Mouse (Mus musculus) thymus, adult 18-20 months (tissue): ENCODE results near the gene Efna5.

Experiments used
- DNase-seq, 2 experiments: peaks; one replicate each; pipeline ENCODE4 v3.0.0; 2022; ENCODE audit warnings: mixed read lengths in 2 of 2

Gene Efna5

DNA sequence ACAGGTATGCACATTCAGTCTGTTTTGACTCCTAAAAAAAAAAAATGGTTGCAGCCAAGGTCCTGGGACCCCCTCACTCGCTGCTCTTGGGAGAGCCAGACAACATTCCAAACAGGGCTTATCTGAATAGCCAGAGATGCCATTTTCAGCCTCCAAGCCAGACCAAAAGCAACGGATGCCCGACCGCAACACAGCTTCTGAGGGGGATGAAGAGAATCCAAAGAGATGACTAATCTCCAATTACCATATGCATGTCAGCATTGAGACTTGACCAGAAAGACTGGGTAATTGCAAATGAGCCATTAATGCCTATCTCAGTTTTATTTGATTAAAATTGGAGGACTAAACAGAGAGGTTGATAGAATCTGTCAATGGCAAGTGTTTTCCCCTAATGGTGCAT lies 188.9 kb downstream of the Efna5 start:
- no peak for DNase-seq

GRCm38 (mm10) chr17:62691201-62691715 lies 189.9 kb downstream of the Efna5 start:
- DNase-seq = no peak

DNA sequence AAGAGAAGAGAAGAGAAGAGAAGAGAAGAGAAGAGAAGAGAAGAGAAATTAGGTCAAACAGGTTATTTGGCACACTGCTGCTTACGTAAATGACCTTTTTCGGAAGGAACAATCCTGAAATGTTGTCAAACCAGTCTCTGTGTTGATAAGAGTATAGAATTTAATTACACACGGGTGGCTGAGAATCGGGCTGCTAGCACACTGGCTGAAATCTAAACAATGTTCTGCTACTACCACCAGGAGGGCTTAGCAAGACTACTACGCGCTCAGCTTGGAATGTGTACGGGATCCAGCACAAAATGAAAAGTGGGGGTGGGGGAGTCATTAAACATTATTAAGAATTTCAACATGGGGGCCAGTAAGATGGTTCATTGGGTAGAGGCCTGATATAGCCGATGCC lies 190.9 kb downstream of the Efna5 start:
- no peak for DNase-seq

GRCm38 (mm10) chr17:62689646-62690045 lies 191.5 kb downstream of the Efna5 start:
- no peak for DNase-seq

GRCm38 (mm10) chr17:62687369-62687768 lies 193.7 kb downstream of the Efna5 start:
- DNase-seq = no peak

- DNase-seq = no peak
These were observed 195.9 kb downstream of the Efna5 start for GRCm38 (mm10) chr17:62685181-62685580.

- DNase-seq = no peak
These were observed 198.0 kb downstream of the Efna5 start for GRCm38 (mm10) chr17:62683142-62683541.

DNA sequence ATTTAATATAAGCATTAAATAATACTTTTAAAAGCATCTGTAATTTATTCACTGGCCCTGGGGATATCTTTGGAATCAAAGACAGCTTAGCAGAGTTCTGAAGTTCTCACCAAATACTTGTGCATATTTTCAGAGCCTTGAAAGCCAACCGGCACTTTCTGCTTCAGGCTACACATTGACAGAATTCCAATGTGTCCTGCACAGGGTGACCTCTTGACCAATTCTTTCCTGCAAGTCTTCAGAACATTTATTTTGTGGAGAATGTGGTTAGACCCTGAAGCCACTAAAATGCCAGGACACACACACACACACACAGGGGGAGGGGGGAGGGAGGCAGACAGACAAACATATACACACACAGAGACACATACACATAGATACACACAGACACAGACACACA lies 199.4 kb downstream of the Efna5 start:
- DNase-seq = no peak

DNA sequence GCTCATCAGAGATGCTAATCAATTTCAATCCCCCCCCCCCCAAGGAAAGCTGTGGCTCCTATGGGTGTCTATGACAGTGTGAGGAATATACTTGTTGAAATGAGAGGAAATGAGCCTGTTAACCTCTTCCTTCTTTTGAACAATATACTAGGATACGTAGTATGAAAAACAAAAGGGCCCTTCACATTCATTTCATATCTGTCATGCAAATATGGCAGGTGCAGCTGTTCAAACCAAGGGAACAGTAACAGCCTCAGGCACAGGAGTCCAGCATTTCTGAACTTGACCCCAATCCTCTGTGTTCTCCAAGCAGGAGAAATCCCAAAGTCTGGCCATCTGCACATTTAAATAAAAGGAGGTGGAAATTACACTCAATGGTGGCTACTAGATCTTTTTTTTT lies 200.4 kb downstream of the Efna5 start:
- DNase-seq = no peak

- no peak for DNase-seq
These were observed 204.3 kb downstream of the Efna5 start for GRCm38 (mm10) chr17:62676832-62677231.

DNA sequence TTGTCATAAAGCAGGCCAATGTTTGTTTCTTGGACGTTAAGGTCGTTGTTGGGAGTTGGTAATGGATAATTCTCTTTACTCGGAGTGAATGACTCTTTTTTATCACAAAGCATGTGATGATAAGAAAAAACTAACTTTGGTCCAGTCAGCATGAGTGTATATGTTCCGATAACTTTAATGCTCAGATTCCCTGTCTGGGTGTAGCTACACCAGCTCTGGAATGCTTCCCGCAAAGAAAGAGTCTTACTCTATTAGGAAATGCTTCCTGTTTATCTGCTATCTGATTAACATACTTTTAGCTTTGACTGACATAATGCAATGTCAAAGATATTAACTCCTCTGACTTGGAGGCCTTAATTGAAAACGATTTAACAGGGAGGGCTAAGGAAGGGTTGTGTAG lies 204.7 kb downstream of the Efna5 start:
- no peak for DNase-seq

GRCm38 (mm10) chr17:62675811-62676255 lies 205.3 kb downstream of the Efna5 start:
- DNase-seq = no peak

GRCm38 (mm10) chr17:62672068-62672467 lies 209.0 kb downstream of the Efna5 start:
- DNase-seq = no peak

- no peak for DNase-seq
These were observed 214.4 kb downstream of the Efna5 start for GRCm38 (mm10) chr17:62666761-62667160.

DNA sequence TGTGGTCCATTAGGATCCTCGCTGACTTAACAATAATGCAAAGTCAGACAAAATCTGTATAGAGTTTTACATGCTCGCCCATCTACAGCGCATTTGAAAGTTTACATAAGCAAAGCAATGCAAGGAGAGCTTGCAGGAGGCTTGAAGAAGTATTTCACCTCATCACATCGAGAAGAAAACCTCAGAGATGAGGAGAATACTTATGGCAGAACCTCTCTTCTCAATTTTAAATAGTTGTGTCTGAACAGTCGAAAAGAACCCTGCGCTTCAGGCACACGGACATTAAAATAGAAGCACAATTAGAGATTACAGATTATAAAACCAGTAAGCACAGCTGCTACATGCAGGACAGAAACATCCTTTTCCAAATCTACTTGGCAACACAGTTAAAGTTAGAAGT lies 215.3 kb downstream of the Efna5 start:
- no peak for DNase-seq

- no peak for DNase-seq
These were observed 216.4 kb downstream of the Efna5 start for GRCm38 (mm10) chr17:62664709-62665108.

GRCm38 (mm10) chr17:62661801-62662200 lies 219.3 kb downstream of the Efna5 start:
- DNase-seq = no peak

DNA sequence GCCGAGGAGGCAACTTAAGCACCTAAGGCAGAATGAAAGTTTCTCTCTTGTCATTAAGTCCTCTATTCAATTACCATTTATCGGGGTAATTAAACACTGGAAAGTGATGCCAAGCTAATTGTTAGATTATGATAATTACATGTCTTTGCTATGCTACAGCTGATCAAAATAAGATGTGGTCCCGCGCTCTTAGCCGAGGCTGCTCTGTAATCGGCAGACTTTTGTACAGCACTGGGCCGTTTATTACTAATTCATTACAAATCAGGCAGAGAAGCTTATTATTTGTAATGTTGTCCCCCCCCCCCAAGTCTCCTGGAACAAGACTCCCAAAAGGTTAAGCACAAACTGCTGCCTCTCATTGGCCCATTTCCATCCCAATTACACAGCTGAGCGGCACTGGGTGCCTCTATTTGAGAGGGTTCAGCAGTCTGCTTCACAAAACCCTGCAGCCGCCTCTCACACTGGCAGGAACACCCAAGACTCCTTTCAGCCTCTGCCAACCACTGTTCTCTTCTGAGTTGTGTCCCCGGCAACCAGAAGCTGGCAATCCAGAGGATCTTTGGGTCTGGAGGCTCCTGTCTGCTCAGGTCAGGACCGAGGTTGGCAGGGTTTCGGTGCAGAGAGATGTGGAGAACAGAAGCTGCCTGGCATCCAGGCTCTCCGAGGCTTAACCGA lies 221.5 kb downstream of the Efna5 start:
- DNase-seq = no peak

DNA sequence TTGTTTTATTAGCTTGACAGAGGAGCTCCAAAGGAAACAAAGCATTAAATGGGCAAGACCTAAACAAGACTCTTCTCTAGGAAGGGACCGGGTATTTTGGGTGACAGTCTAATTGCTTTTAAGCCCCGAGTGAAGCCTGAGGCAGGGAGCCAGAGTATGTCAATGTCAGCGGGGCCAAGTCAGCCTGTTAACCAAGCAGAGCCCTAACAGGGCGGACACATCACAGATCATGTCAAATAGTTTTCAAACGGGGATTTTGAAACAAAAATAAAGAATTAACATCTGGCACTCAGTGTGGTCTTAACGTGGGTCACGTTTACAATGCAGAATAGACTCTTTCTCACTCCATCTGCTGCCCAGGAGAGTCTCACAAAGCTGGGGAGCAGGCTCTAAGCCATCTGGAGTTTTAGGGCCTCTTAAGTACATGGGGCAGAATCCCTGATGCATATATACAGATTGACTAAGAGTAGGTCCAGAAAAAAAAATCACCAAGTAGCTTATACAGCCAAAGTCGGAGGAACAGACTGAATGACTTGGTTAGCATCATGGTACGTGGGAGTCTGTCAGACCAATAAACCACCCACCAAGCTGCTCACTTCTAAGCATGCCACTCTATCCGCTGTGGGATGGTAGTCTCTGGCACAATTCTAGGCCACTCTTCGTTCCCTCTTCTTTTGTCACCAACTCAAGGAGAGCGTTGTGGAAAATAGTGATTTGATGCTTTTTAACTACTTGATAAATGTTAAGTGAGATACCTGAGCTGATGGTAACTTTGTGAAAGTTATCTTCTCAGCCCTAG lies 223.1 kb downstream of the Efna5 start:
- DNase-seq = no peak

GRCm38 (mm10) chr17:62657051-62657450 lies 224.1 kb downstream of the Efna5 start:
- DNase-seq = no peak

GRCm38 (mm10) chr17:62656591-62656990 lies 224.5 kb downstream of the Efna5 start:
- no peak for DNase-seq

- no peak for DNase-seq
These were observed 225.2 kb downstream of the Efna5 start for GRCm38 (mm10) chr17:62655819-62656355.

DNA sequence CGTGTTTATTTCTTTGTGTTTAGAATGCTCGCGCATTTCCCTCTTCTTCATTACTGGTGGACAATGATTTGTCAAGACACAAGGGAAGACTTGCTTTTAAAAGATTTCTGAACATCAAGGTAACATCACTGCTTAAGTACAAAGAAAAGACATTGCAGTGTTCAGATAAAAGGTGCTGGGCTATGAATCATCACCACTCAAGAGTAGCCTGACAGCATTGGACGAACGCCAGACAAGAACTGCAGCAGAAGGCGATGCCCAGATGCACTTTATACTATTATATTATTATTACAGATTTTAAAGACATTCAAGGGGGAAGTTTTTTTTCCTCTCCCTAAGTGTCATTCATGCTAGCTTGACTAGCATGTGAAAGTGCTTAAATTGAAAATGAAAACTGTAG lies 228.7 kb downstream of the Efna5 start:
- DNase-seq = no peak

DNA sequence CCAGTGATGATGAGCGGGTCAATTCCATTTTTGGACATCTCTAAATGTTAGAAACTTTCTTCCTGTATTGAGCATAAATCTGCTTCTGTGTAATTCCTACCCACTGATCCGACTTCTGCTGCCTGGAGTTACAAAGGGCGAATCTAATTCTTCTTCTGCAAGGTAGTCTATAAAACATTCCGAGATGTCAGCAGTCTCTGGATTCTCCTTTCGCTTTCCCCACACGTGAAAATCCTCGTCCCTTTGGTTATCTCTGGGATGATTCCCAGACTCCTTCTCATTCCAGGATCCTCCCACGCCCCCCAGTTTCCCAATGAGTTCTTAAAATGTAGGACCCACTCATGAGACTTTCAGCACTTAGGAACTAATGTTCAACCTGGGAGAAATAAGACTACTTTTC lies 229.4 kb downstream of the Efna5 start:
- DNase-seq = no peak
